Mouse (Mus musculus) ovary, postnatal 36 days (tissue): ENCODE results near the gene Muc3.
"Not testable (repeated sequence)": the region's sequence is repeated elsewhere in the genome, so short reads cannot be mapped to it uniquely, and the experiment has no call there.

ENCODE experiments used
- DNase-seq: peaks from one replicate; pipeline ENCODE4 v3.0.0; 2022; ENCODE audit warnings: low spot score, mixed read lengths

The Muc3 gene

GRCm38 (mm10) chr5:137122686-137123193 is 26.4 kb downstream of the Muc3 start:
- DNase-seq, result peak; percentile 62

GRCm38 (mm10) chr5:137121280-137121679 is 27.8 kb downstream of the Muc3 start:
- no peak for DNase-seq

GRCm38 (mm10) chr5:137118878-137119277 is 30.2 kb downstream of the Muc3 start:
- no peak for DNase-seq

- DNase-seq, result not testable (repeated sequence)
Measured at GRCm38 (mm10) chr5:137117994-137118393, 31.1 kb downstream of the Muc3 start.

- no peak for DNase-seq
Measured at GRCm38 (mm10) chr5:137116987-137117386, 32.1 kb downstream of the Muc3 start.

- peak; percentile 74 for DNase-seq
Measured at GRCm38 (mm10) chr5:137115866-137116847, 33.0 kb downstream of the Muc3 start, which contains the start of gene Trim56. Trim56 (minus strand) TSS chr5:137116209.

GRCm38 (mm10) chr5:137114891-137115561 is 34.1 kb downstream of the Muc3 start:
- DNase-seq, result no peak

GRCm38 (mm10) chr5:137111542-137112408 is 37.3 kb downstream of the Muc3 start:
- no peak for DNase-seq

- no peak for DNase-seq
Measured at GRCm38 (mm10) chr5:137110863-137111262, 38.3 kb downstream of the Muc3 start.

GRCm38 (mm10) chr5:137109941-137110593 is 39.1 kb downstream of the Muc3 start:
- DNase-seq, result no peak

- no peak for DNase-seq
Measured at GRCm38 (mm10) chr5:137108111-137108510, 41.0 kb downstream of the Muc3 start.

GRCm38 (mm10) chr5:137107670-137108069 is 41.5 kb downstream of the Muc3 start:
- DNase-seq, result no peak

GRCm38 (mm10) chr5:137107024-137107423 is 42.1 kb downstream of the Muc3 start:
- DNase-seq, result peak; percentile 64

- DNase-seq, result no peak
Measured at GRCm38 (mm10) chr5:137106434-137106833, 42.7 kb downstream of the Muc3 start.

- DNase-seq, result no peak
Measured at GRCm38 (mm10) chr5:137103969-137104368, 45.2 kb downstream of the Muc3 start.

GRCm38 (mm10) chr5:137102575-137103522 is 46.3 kb downstream of the Muc3 start:
- no peak for DNase-seq

GRCm38 (mm10) chr5:137102078-137102477 is 47.0 kb downstream of the Muc3 start:
- DNase-seq, result no peak

GRCm38 (mm10) chr5:137100660-137101059 is 48.5 kb downstream of the Muc3 start:
- no peak for DNase-seq

GRCm38 (mm10) chr5:137098418-137098817 is 50.7 kb downstream of the Muc3 start:
- DNase-seq, result no peak

GRCm38 (mm10) chr5:137096037-137096436 is 53.1 kb downstream of the Muc3 start:
- no peak for DNase-seq
